Mouse (Mus musculus) embryo, embryonic 11.5 days (tissue): Measurements from ENCODE around the gene Msi2.

ENCODE experiments used
- DNase-seq: peaks from one replicate; pipeline ENCODE4 v3.0.0-alpha.2; 2012; ENCODE audit warnings: low read depth, low spot score

Msi2 gene

GRCm38 (mm10) chr11:88564363-88564762, 153.9 kb downstream of the Msi2 start:
- DNase-seq = no peak

DNA sequence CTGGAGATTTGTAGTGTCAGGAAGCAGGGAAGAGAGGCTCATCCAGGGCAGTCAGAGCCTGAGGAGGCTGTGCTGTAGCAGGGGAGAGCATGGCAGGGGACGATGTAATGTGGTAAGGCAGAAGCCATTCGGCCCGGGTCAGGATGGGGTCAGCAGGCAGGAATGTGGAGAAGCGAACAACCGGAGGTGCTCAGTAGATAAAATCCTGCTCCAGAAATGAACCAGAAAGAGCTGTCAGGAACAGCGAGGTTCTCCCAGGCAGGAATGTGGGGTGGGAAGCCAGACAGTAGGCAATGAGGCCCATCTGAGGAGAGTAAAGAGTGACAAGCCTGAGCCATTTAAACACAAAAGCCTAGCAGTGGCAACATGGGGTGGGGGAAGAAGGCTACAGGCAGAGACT, 157.1 kb downstream of the Msi2 start:
- no peak for DNase-seq

DNA sequence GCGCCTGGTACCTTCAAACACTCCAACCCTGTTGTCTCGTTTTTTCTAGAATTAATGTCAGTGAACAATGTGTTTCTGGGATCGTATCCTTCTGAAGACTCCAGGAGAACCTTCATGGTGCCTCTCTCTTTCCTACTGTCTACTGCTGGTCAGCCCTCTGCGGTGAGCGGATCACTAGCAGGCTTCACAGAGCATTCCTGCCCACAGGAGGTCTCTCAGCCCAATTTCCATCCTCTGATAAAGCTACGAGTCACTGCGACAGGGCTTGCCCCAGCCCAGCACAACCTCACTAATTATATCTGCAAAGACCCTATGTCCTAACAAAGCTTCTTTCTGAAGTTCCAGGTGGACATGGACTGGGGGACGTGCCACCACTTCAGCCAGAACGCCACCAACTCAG, 157.7 kb downstream of the Msi2 start:
- DNase-seq = no peak

- no peak for DNase-seq
These were observed 158.8 kb downstream of the Msi2 start for GRCm38 (mm10) chr11:88559365-88559970.

DNA sequence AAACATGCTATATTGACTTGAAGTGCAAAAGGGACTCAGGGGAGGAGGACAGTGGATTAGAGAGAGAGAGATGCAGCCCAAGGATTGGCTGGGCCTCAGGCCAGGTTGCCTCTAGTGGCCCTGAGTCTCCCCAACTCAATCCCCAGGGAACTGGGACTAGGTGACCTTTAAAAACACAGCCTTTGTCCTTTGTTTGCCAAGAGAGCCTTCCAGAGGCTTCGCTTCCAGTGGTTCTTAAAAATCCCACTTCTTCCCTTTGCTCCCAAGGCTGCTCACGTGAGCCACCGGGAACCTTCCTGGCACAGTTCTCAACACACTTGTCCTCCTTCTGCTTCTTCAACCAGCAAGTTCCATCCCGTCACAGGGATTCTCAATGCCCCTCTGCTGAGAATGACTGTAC, 159.6 kb downstream of the Msi2 start:
- no peak for DNase-seq

GRCm38 (mm10) chr11:88557828-88558580, 160.3 kb downstream of the Msi2 start:
- DNase-seq = no peak

- no peak for DNase-seq
These were observed 161.1 kb downstream of the Msi2 start for GRCm38 (mm10) chr11:88557116-88557768.

DNA sequence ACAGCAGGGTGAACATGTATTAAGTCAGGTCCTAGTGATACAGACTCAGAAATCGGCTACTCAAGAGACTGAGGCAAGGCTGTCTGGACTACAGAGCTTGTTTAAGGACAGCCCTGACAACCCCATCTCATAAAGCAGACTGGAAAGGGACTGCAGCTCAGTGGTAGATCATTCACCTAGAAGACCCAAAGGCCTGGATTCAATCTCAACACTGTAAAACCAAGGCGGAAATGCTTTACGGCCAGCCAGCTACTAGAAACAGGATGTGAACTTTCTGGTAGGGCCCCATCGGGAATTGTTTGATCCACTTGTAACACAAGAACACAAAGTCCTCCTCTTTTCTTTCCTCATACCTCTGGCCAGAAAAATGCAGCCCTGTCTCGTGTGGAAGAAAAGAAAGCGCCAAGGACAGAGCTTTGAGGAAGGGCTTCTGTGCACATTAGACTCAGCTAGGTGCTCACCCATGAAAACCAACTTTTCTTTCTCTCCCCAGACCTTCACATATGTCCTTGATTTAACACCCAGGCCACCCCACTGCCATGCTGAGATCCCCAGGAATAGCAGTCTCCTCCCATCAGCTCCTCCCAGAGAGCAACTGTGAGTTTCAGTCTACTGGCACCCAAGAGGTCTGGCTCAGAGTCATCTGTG, 162.3 kb downstream of the Msi2 start:
- DNase-seq = no peak

DNA sequence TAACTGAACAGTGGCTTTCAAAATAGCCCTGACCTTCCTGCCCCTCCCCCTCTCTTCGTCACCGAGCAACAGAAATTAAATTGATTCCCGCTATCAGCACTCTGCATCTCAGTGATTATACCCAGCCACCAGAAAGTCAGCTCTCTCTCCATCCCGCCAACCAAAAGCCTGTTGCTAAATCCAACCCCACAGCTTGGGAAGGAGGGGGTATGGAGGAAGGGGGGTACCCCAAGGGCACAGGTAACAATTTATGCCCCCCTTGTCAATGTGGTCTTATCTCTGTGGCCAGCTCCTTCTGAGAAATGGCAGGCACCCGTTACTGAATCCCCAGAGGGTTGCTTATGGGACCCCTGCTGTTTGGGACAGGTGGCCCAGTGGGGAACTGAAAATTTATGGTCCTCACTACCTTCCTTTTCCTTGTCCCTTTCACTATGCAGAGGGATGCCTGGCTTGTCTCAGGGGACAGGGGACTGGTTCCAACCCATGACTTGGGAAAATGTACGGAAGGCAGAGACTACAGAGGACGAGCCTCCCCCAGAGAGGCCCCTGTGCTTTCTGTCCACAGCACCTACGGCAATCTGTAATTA, 163.0 kb downstream of the Msi2 start:
- DNase-seq = no peak

DNA sequence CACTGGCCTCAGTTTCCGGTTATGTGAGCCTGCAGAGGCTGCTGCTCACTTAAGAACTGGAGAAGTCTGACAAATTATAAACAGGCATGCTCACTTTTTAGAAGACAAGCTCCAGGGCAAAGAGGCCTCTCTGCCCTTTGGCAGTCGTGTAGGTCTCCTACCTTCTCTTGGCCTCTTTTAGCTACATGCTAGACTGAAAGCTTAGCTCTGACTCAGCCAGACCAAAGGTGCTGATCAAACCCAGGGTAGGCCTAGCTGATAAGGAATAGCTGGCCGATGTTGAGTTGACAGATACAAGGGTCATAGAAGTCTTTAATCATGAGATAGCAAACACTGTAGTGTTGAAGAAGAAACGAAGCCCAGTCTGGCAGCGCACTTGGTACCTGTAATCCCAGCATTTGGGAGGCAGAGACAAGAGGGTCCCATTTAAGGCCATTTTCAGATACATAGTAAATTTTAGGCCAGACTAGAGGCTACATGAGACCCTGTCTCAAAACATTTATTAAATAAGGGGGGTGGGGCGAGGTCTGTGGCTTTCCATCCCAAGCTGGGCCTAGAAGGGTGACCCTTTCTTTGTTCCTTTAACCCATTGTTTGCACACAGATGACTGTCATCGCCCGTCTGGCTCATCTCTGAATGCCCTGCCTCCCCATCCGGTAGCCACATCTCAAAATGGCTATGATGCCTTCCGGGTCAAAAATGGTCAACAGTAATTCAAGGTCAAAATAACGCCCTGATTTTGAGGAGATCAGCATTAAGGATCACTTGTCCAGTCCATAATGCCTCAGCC, 164.6 kb downstream of the Msi2 start:
- DNase-seq = no peak

DNA sequence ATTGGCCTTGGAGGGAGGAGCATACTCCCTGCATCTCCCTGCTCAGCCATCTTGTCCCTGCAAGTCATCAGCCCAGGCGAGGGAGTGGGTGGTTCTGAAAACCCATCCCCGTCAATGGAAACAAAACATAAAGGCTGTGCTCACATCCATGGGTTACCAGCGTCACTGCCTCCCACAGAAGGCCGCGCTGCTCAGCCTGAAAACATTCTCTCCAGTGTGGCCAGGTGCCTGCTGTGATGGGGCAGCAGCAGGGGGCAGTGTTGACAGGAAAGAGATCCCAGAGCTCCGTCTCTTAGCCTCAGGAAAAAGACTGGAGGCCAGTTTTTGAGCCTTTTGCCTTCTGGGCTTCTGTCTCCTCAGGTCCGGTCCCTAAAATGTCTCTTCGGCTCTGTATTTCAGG, 165.3 kb downstream of the Msi2 start:
- no peak for DNase-seq

- no peak for DNase-seq
These were observed 165.9 kb downstream of the Msi2 start for GRCm38 (mm10) chr11:88552385-88552784.

DNA sequence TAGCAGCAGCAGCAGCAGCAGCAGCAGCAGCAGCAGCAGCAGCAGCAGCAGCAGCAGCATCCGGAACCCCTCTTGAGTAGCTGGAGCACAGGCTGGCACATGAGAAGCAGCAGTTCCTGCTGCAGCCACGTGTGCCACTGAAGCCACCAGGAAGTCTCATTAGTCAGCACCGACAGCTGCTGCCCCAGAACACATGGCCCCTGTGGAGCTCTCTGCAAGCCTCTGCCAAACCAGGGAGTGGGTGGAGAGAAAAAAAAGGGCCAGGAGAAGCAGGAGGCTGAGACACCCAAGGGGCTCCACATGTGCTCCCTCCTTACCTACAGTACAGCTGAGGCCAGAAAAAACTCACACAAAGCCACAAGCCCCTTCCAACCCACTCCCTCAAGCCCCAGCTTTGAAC, 167.3 kb downstream of the Msi2 start:
- no peak for DNase-seq

DNA sequence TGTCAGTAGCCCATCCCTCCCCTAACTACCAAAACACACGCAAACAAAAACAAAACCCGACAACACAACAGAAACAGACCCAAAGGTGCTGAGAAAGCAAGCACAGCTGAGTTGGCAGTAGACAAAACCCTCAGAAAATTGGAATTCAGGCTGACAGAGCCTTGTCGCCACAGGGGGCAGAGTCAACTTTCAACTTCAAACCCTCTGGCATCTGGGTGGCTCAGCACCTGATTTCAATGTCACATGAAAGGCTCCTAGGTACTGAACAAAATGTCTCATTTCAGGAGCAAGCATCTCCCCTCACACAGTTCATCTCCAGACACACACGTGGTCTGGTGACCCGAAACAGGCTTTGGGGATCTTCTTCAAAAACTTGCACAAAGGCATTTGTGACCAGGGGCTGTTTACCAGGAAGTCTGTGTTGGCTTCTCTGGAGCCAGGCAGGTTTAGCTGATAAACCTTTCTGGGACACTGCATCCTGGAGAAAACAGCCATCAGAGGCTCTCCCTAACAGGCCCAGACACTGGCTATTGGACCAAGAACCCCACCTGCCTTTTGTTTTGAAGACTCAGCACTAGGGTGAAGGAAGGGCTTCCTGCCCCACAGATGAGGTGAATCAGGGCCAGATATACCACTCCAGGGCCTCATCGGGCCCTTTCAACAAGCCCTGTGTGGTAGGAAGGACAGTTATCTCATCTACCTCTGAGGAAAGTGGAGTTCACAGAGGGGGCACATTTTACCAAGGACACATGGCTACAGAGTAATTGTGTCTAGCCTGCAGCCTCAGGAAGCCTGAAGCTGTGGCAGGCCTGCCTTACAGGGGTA, 168.0 kb downstream of the Msi2 start:
- no peak for DNase-seq

GRCm38 (mm10) chr11:88549529-88549900, 168.8 kb downstream of the Msi2 start:
- no peak for DNase-seq

DNA sequence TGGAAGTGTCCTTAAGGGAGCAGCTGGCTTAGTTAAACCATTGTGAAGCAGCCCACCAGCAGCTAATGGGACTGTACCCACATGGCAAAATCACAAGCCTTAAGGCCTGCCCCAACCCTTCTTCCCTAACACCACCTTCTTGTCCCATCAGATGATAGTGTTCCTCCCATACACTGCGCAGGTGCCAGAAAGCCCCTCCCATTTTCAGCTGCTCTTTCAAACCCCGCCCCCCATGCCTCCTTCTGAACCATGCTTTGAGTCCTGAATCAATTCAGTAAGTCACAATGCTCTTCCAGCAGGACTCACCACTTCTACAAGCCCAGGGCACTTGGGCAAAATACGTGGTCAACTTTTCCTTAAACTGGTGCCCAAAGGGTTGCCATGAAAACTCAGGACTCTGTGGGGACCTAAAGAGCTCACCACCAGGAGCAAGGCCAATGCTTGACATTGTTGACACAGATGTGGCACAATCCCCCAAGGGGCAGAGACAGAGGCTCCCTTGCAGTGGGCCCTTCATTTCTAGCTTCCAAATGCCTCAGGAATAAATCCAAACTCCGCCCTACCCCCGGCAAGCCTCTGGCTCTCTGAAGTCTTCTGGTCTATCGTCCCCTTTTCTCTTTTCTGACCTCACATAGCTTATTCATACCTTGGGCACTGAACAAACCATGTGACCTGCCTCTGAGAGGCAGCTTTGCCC, 169.3 kb downstream of the Msi2 start:
- no peak for DNase-seq

- no peak for DNase-seq
These were observed 169.9 kb downstream of the Msi2 start for GRCm38 (mm10) chr11:88548423-88548822.

DNA sequence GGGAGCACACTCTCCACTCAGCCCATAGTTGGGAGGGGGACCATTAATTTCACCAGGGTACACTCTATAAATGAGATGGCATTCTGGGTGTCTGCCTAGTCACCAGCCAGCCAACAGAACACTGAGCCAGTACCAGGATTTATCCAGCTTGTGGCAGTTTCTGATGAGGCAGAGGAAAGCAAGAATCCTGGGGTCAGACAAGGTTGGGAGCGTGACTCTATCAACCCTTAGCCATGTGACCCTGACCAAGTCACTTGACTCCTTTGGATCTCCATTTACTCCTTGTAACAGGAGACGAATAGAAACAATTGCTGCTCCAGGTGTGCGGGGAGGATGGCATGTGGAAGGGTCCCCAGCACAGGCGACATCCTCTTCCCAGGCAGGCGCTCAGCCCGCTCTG, 174.5 kb downstream of the Msi2 start:
- DNase-seq = no peak

GRCm38 (mm10) chr11:88542817-88543216, 175.5 kb downstream of the Msi2 start:
- DNase-seq = no peak
